Mouse (Mus musculus) lung, adult 2 months (tissue): Measurements from ENCODE around the gene Tmcc1.
"Not testable (repeated sequence)": the region's sequence is repeated elsewhere in the genome, so short reads cannot be mapped to it uniquely, and the experiment has no call there.

Experiments
- CTCF ChIP-seq: fragments of 200-500 bp; IDR thresholded peaks from 2 replicates; pipeline ENCODE4 v1.5.1; 2011; ENCODE audit warnings: mild to moderate bottlenecking, low read length, control low read depth; ENCODE audit not compliant: insufficient read depth
- POLR2A ChIP-seq: fragments of 200-500 bp; IDR thresholded peaks from 2 replicates; pipeline ENCODE4 v1.6.1; 2011; ENCODE audit warnings: low read depth, mild to moderate bottlenecking, control low read depth, low read length, borderline replicate concordance; ENCODE audit errors: extremely low read depth

GRCm38 (mm10) chr6:116234821-116235220 lies 41.5 kb upstream of the Tmcc1 start:
- TF ChIP-seq CTCF, POLR2A: not testable (repeated sequence)
